Mouse (Mus musculus) heart, postnatal 14 days (tissue): ENCODE measurements at regions not wholly inside any gene's neighbourhood (a gene's known extent, or its start where the extent isn't known, plus 50 kb on each side); places are given as distances from the start of the nearest gene placed in this dataset.

ENCODE experiments used
- DNase-seq, 2 experiments: peaks; one replicate each; pipeline ENCODE4 v3.0.0; 2021 to 2022
- intact Hi-C: fragments of 180-260 bp; cut with DNase I; formaldehyde crosslinking; loops from one replicate; pipeline ENCODE4 v1.15.1; 2025

DNA sequence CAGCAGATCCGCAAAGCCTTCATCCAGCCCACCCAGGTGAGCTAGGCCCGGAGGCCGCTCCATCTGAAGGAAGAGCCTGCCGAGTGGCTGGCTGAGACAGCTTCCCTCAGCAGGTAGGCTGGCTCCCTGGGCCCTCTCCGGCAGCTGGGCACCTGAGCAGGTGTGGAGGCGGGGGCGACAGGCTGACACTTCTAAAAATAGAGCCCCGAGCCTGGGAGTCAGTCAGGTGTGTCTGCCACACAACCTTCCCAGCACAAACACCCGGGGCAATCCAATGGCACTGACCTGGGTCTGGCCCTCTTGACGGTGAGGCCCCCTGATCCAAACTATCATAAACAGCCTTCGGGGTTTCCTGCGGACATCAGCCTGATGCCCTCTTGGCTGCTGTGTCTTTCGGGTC is 58.5 kb downstream of the Zfp36l2 start:
- intact Hi-C loops, result no loop called here
- DNase-seq, result no peak

DNA sequence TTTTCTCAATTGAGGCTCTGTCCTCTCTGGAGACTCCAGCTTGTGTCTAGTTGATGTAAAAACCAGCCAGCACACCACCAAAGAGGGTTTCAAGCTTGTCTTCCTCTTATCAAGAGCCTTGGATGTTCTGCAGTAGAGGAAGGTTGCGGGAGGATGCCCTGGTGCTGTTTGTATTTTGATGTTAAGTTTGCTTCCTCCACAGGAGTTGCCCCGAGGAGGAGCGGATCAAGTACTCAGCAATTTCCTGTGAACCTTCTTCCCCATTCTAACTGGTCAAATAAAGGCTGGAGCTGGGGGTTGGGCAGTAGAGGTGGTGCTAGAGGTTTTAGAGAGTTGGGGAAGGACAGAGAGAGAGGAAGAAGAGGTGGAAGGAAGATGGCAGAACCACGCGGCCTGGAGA is 59.5 kb downstream of the Zfp36l2 start:
- DNase-seq, result no peak
- intact Hi-C loops, result no loop called here

- DNase-seq, result no peak
- intact Hi-C loops, result no loop called here
Measured at GRCm38 (mm10) chr17:84126168-84126567, 61.6 kb downstream of the Zfp36l2 start.

DNA sequence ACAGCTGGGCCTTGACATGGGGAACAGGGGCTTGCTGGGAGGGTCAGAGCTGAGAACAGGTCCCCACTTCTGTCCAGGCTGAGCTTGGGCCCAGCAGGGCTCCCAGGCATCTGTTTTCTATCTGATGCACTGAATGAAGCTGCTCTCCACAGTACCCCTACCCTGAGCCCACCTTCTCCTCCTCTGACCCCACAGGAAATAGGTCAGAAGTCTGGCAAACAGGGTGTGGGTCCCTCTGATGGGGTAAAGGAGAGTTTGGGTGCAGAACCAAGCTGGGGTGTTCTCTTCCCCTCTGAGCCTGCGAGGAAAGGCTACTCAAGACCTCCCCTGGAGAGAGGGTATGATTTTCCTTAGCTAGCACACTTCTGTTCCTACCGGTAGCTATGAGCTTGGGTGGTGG is 64.6 kb downstream of the Zfp36l2 start:
- DNase-seq, result no peak
- intact Hi-C loops, result no loop called here

- intact Hi-C loops, result no loop called here
- no peak for DNase-seq
Measured at GRCm38 (mm10) chr17:84122486-84123131, 65.1 kb downstream of the Zfp36l2 start.

GRCm38 (mm10) chr17:84121291-84121690 is 66.5 kb downstream of the Zfp36l2 start:
- DNase-seq, result no peak
- intact Hi-C loops, result no loop called here

GRCm38 (mm10) chr17:84119221-84120017 is 68.3 kb downstream of the Zfp36l2 start:
- intact Hi-C loops, result no loop called here
- no peak for DNase-seq

DNA sequence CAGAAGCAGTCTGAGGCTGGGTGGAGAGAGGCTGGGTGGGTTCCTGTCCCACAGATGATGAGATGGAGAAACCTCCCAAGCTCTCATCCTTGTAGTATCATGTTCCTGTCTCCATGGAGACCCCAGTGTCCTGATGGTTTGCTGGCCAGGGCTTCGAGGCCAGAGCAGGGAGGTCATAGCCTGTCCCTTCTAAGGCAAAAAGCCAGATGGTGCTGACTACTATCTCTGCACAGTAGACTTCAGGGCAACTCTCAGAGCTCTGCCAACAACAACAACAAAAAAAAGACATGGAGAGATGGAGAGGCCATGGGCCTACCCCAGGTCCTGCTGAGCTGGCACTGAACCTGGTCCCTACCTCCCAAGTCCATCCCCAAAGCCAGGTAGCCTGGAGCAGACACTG is 69.0 kb downstream of the Zfp36l2 start:
- intact Hi-C loops, result no loop called here
- DNase-seq, result no peak

- intact Hi-C loops, result no loop called here
- no peak for DNase-seq
Measured at GRCm38 (mm10) chr17:84118271-84118670, 69.5 kb downstream of the Zfp36l2 start.

DNA sequence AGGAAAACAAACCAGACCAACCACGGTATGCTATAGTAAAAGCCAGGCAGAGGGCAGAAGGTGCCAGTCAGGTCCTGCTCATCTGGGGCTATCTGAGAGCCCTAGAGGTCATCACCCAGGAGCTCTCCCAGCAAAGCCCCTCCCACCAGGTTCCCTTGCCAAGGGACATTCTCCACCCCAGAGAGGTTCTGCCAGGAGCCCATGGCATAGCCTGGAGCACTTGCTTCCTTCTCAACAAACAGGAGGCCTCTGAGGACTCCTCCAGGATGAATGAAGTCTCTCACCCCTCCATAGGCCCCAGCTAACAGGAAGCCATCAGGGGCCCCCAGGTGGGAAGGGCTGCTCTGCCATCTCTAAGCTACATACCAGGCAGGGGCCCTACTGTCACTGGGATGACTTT is 70.0 kb downstream of the Zfp36l2 start:
- intact Hi-C loops, result no loop called here
- no peak for DNase-seq

DNA sequence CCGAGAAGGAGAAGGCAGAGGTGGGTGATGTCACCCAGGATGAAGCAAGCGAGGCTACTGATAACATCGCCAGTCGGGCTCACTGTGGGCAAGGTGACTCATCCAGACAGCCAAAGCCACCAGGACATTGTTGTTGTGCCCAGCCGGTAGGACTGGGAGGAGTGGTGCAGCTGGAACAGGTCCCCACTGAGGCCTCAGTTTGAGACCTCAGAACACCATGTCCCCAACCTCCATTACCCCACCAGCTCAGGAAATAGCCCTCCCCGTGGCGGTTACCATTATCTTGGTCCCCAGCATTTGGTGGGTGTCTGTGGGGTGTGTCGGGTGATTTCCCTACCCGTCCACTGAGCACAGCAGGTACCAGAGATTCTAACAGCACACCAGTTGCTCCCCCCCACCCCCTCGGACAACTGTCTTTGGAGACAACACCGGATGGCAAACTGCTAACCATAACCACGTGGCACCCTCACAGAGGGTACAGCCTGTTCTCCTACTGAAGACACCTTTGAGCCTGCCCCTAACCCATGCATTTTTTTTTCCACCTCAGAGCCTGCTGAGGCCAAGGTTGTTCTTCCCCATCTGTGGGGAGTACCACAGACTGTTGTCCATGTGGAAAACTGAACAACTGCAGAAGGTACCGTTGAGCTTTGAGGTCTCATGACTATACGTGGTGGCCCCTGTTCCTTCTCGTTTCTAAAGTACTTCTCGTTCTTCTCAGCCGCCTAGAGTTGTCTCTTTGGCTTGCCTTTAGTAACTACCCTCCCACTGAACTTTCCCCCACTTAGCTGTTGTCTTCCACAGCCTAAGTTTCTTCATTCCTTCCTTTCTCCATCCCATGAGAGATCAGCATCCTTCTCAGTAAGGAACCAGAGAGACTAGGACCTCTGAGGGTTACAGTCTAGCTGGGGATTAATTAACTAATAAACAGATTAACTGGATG is 71.1 kb downstream of the Zfp36l2 start:
- DNase-seq, result no peak
- intact Hi-C loops, result no loop called here

DNA sequence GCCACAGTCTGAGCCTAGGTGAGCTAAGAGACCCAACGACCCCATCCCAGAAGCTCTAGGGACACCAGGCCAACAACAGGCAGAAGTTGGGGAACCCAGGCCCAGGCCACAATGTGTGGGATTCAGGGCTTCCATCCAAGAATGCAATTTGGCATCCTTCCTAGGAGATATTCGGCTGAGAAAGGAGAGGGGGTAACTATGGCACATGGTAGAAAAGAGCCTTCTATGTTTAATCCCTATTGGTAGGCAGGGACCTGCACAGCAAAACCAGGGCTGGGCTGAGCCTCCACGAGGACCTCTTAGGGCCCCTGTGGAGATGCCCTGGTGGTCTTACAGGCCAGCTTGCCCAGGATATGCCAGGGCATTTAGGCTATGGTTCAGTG is 71.8 kb downstream of the Zfp36l2 start:
- no peak for DNase-seq
- intact Hi-C loops, result no loop called here

DNA sequence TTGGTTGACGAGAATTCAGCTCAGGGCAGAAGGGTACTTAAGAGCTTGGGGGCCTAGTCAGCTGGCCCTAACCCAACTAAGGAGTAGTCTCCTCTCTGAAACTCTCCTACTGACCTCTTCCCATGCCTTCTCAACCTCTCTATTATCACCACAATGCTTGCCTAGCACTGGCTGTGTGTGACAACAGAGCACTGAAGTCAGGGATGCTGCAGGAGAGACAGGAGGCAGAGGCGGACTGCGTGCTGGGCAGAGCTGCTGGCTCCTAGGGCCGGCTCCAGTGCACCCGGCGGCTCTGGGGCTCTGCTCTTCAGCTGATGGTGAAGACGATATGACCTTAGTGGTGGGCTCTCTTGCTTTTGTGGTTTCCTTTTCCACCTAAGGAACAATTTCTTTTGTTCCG is 72.6 kb downstream of the Zfp36l2 start:
- DNase-seq, result no peak
- intact Hi-C loops, result no loop called here

DNA sequence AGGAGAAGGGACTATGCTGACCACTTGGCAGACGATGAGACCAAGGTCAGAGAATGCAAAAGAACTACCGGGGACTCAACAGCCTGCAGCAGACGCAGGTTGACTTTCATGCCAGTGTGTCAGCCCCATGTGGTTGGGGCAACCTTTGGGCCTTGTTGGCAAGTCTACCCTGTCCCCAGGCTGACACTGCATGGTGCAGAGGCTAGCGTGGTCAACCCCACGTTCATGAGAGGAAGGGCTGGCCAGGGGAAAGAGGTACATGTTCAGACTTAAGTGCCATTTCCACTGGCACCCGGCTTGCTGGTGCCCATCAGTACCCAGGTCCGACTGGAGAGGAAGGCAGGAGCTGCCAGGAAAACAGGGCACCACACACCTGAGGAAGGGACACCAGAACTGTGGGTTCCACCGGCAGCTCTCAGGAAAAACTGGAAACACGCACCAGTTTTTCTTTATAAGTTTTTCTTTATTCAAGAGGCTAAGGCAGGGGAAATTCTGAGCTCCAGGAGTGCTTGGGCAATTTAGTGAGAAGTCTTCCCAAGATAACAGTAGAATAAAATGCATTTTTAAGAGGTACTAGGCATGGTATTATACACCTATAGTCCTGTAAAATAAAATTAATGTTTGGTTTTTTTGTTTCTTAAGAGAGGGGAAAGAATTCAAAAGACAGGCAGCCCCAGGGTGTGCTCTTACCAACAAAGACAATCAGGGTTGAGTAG is 73.3 kb downstream of the Zfp36l2 start:
- no peak for DNase-seq
- intact Hi-C loops, result loop anchor here (5.0 kb wide), 2 partner anchors 142 to 212 kb away; no protein-coding TSS in a partner anchor

- intact Hi-C loops, result loop anchor here (1.0 to 5.0 kb wide), 5 partner anchors 76 to 273 kb away; no protein-coding TSS in a partner anchor
- DNase-seq, result peak; percentile 94
Measured at GRCm38 (mm10) chr17:84113608-84114278, 74.0 kb downstream of the Zfp36l2 start.

GRCm38 (mm10) chr17:84112411-84113031 is 75.2 kb downstream of the Zfp36l2 start:
- intact Hi-C loops, result loop anchor here (1.0 to 5.0 kb wide), 5 partner anchors 77 to 274 kb away; no protein-coding TSS in a partner anchor
- peak; percentile 77 to 81 for DNase-seq

- intact Hi-C loops, result loop anchor here (2.0 to 5.0 kb wide), 3 partner anchors 83 to 210 kb away; no protein-coding TSS in a partner anchor
- DNase-seq, result no peak
Measured at GRCm38 (mm10) chr17:84111787-84112370, 75.9 kb downstream of the Zfp36l2 start.

DNA sequence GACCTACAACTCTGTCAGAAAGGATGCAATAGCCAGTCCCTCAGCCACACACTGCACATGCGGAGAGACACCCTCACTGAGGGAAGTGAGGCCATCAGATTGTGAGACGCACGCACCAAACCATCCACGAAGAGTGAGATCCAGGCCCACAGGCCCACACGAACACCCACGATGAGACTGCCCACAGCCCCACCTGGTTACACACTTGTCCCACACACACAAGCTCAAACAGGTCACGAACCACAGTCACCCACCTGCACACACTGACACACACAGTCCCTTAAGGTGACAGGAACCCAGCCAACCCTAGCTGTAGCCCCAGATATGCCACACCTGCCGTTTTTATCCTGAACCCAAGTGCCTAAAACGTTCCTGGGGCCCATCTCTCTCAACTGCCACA is 76.8 kb downstream of the Zfp36l2 start:
- no peak for DNase-seq
- intact Hi-C loops, result loop anchor here (5.0 kb wide), 2 partner anchors 139 to 209 kb away; no protein-coding TSS in a partner anchor
